Mouse (Mus musculus): Measurements from ENCODE around the gene Nsl1. TPM values are rescaled to one million over a fixed set of nuclear protein-coding genes. Genes with fewer than 3 reads are reported as not detected.
"Not testable (repeated sequence)": the region's sequence is repeated elsewhere in the genome, so short reads cannot be mapped to it uniquely, and the experiment has no call there.

Gene Nsl1
- polyA plus RNA-seq, 1 experiment from 2014 or later: 24.2 TPM

GRCm38 (mm10) chr1:191030922-191031425, 31.8 kb upstream of the Nsl1 start:
- H3K27ac ChIP-seq; ATAC-seq (ENCODE audit: insufficient number of reproducible peaks, insufficient read depth, low FRiP score, low TSS enrichment, low read depth); H3K9me3 ChIP-seq; H3K4me1 ChIP-seq; H3K36me3 ChIP-seq; H3K27me3 ChIP-seq; H3K9ac ChIP-seq; H3K4me2 ChIP-seq; H3K4me3 ChIP-seq: not testable (repeated sequence)
- 64% methylated on average over 6 of the region's 6 CpGs for WGBS

- Histone ChIP-seq H3K9me3 (no peaks in the 10 kb centered on the region), H3K36me3 (no peaks in the 10 kb centered on the region), H3K9ac (no peak overlapping the region), H3K27me3 (no peaks in the 10 kb centered on the region), H3K4me2 (no peak overlapping the region), H3K27ac (no peak overlapping the region), H3K4me3 (no peak overlapping the region), H3K4me1 (no peaks in the 10 kb centered on the region)
- no peak for ATAC-seq (ENCODE audit: insufficient number of reproducible peaks, insufficient read depth, low FRiP score, low TSS enrichment, low read depth)
- WGBS: 37% methylated on average over 4 of the region's 4 CpGs
These were observed 27.2 kb upstream of the Nsl1 start for GRCm38 (mm10) chr1:191035649-191036048.

GRCm38 (mm10) chr1:191036554-191037334, 26.1 kb upstream of the Nsl1 start, which contains the start of gene Spata45:
Gene Spata45 (plus strand): TSS chr1:191036639.
- H3K9me3 ChIP-seq: no peaks in the 10 kb centered on the region
- no peak for ATAC-seq (ENCODE audit: insufficient number of reproducible peaks, insufficient read depth, low FRiP score, low TSS enrichment, low read depth)
- H3K4me3 ChIP-seq: no peak within 1 kb of the TSS
- H3K27me3 ChIP-seq: no peaks in the 10 kb centered on the region
- H3K9ac ChIP-seq: no peak within 1 kb of the TSS
- WGBS: 75% methylated on average over 6 of the region's 6 CpGs
- H3K36me3 ChIP-seq: no peaks in the 10 kb centered on the region
- H3K4me2 ChIP-seq: no peak within 1 kb of the TSS
- no peaks in the 10 kb centered on the region for H3K4me1 ChIP-seq
- no peak within 1 kb of the TSS for H3K27ac ChIP-seq

GRCm38 (mm10) chr1:191037999-191038398, 24.8 kb upstream of the Nsl1 start:
- no peak overlapping the region for H3K9ac ChIP-seq
- 88% methylated on average over 4 of the region's 4 CpGs for WGBS
- ATAC-seq (ENCODE audit: insufficient number of reproducible peaks, insufficient read depth, low FRiP score, low TSS enrichment, low read depth): no peak
- H3K4me1 ChIP-seq: no peaks in the 10 kb centered on the region
- H3K36me3 ChIP-seq: no peaks in the 10 kb centered on the region
- no peaks in the 10 kb centered on the region for H3K27me3 ChIP-seq
- H3K9me3 ChIP-seq: no peaks in the 10 kb centered on the region
- no peak overlapping the region for H3K4me3 ChIP-seq
- H3K27ac ChIP-seq: no peak overlapping the region
- no peak overlapping the region for H3K4me2 ChIP-seq

GRCm38 (mm10) chr1:191041352-191041751, 21.5 kb upstream of the Nsl1 start:
- H3K4me2 ChIP-seq: no peak overlapping the region

GRCm38 (mm10) chr1:191042106-191042505, 20.7 kb upstream of the Nsl1 start:
- WGBS: 84% methylated on average over 5 of the region's 5 CpGs

More at GRCm38 (mm10) chr1:191041352-191041751, 21.5 kb upstream of the Nsl1 start:
- no peak overlapping the region for H3K9ac ChIP-seq
- H3K36me3 ChIP-seq: no peaks in the 10 kb centered on the region
- no peaks in the 10 kb centered on the region for H3K27me3 ChIP-seq
- ATAC-seq (ENCODE audit: insufficient number of reproducible peaks, insufficient read depth, low FRiP score, low TSS enrichment, low read depth): no peak
- H3K4me1 ChIP-seq: no peaks in the 10 kb centered on the region
- no peaks in the 10 kb centered on the region for H3K9me3 ChIP-seq
- H3K27ac ChIP-seq: no peak overlapping the region
- no peak overlapping the region for H3K4me3 ChIP-seq

GRCm38 (mm10) chr1:191042688-191043087, 20.1 kb upstream of the Nsl1 start:
- WGBS: 80% methylated on average over 3 of the region's 3 CpGs
- no peak for ATAC-seq (ENCODE audit: insufficient number of reproducible peaks, insufficient read depth, low FRiP score, low TSS enrichment, low read depth)

More at GRCm38 (mm10) chr1:191042106-191042505, 20.7 kb upstream of the Nsl1 start:
- H3K4me2 ChIP-seq: no peak overlapping the region
- no peaks in the 10 kb centered on the region for H3K9me3 ChIP-seq
- H3K4me3 ChIP-seq: no peak overlapping the region
- H3K4me1 ChIP-seq: no peaks in the 10 kb centered on the region
- H3K36me3 ChIP-seq: no peaks in the 10 kb centered on the region
- H3K27me3 ChIP-seq: no peaks in the 10 kb centered on the region
- H3K9ac ChIP-seq: no peak overlapping the region
- no peak overlapping the region for H3K27ac ChIP-seq
- ATAC-seq (ENCODE audit: insufficient number of reproducible peaks, insufficient read depth, low FRiP score, low TSS enrichment, low read depth): no peak

GRCm38 (mm10) chr1:191045264-191045663, 17.5 kb upstream of the Nsl1 start:
- Histone ChIP-seq H3K27me3 (no peaks in the 10 kb centered on the region), H3K4me3 (no peak overlapping the region), H3K9me3 (no peaks in the 10 kb centered on the region), H3K4me2 (no peak overlapping the region), H3K27ac (no peak overlapping the region), H3K36me3 (no peaks in the 10 kb centered on the region), H3K4me1 (no peaks in the 10 kb centered on the region), H3K9ac (no peak overlapping the region)
- 92% methylated on average over 2 of the region's 2 CpGs for whole genome bisulfite sequencing
- no peak for ATAC-seq (ENCODE audit: insufficient number of reproducible peaks, insufficient read depth, low FRiP score, low TSS enrichment, low read depth)

More at GRCm38 (mm10) chr1:191042688-191043087, 20.1 kb upstream of the Nsl1 start:
- Histone ChIP-seq H3K9ac (no peak overlapping the region), H3K9me3 (no peaks in the 10 kb centered on the region), H3K4me3 (no peak overlapping the region), H3K4me1 (no peaks in the 10 kb centered on the region), H3K36me3 (no peaks in the 10 kb centered on the region), H3K27me3 (no peaks in the 10 kb centered on the region), H3K27ac (no peak overlapping the region), H3K4me2 (no peak overlapping the region)

- no peaks in the 10 kb centered on the region for H3K4me1 ChIP-seq
- H3K36me3 ChIP-seq: no peaks in the 10 kb centered on the region
- H3K9me3 ChIP-seq: no peaks in the 10 kb centered on the region
- 66% methylated on average over 7 of the region's 7 CpGs for WGBS
- no peak overlapping the region for H3K27ac ChIP-seq
- ATAC-seq (ENCODE audit: insufficient number of reproducible peaks, insufficient read depth, low FRiP score, low TSS enrichment, low read depth): no peak
- no peaks in the 10 kb centered on the region for H3K27me3 ChIP-seq
- no peak overlapping the region for H3K9ac ChIP-seq
- no peak overlapping the region for H3K4me2 ChIP-seq
- no peak overlapping the region for H3K4me3 ChIP-seq
These were observed 16.5 kb upstream of the Nsl1 start for GRCm38 (mm10) chr1:191046231-191046824.

- H3K27me3 ChIP-seq: no peaks in the 10 kb centered on the region
- no peak overlapping the region for H3K4me3 ChIP-seq
- ATAC-seq (ENCODE audit: insufficient number of reproducible peaks, insufficient read depth, low FRiP score, low TSS enrichment, low read depth): no peak
- no peak overlapping the region for H3K27ac ChIP-seq
- H3K4me2 ChIP-seq: no peak overlapping the region
- H3K9me3 ChIP-seq: no peaks in the 10 kb centered on the region
- H3K9ac ChIP-seq: no peak overlapping the region
- WGBS: 84% methylated on average over 3 of the region's 3 CpGs
- H3K36me3 ChIP-seq: 0 out of 2 replicates have a peak, but pooled peaks cover 3% of the 10 kb centered on the region
- no peaks in the 10 kb centered on the region for H3K4me1 ChIP-seq
These were observed 9.3 kb upstream of the Nsl1 start for GRCm38 (mm10) chr1:191053555-191053954.

- Histone ChIP-seq H3K4me1 (no peaks in the 10 kb centered on the region), H3K9ac (no peak overlapping the region), H3K9me3 (no peaks in the 10 kb centered on the region), H3K27me3 (no peaks in the 10 kb centered on the region), H3K4me3 (no peak overlapping the region), H3K36me3 (0 out of 2 replicates have a peak, but pooled peaks cover 3% of the 10 kb centered on the region), H3K4me2 (no peak overlapping the region), H3K27ac (no peak overlapping the region)
- no peak for ATAC-seq (ENCODE audit: insufficient number of reproducible peaks, insufficient read depth, low FRiP score, low TSS enrichment, low read depth)
- 75% methylated on average over 8 of the region's 8 CpGs for WGBS
These were observed 7.8 kb upstream of the Nsl1 start for GRCm38 (mm10) chr1:191054870-191055532.
